Mouse (Mus musculus) central nervous system, embryonic 11.5 days (tissue): Measurements from ENCODE around the gene Bag1. TPM values are rescaled to one million over a fixed set of nuclear protein-coding genes. Genes with fewer than 3 reads are reported as not detected.

Source experiments
- polyA plus RNA-seq: library from polyadenylated mRNA; depleted of rRNA; stranded (reverse); fragments of >200 nt; gene quantifications from 2 replicates; pipeline ENCODE4 v1.2.3, GENCODE M21; 2012; rRNA removed

The Bag1 gene
- polyA plus RNA-seq: 129 and 142 TPM in 2 replicates

GRCm38 (mm10) chr4:40948160-40948708 lies at the start of gene Bag1, which contains the start of gene Chmp5:
Gene Bag1, minus strand, starts transcription at chr4:40948294.
Gene Chmp5, plus strand, starts transcription at chr4:40948407.

GRCm38 (mm10) chr4:40970842-40971701 lies 23.0 kb upstream of the Bag1 start, which contains the start of gene Nfx1:
Gene Nfx1, plus strand, starts transcription at chr4:40970906.

GRCm38 (mm10) chr4:40919785-40920184 lies 28.3 kb downstream of the Bag1 start, which contains the start of gene Spink4:
Gene Spink4, plus strand, starts transcription at chr4:40920052.

Other genes starting within 250 kb of the Bag1 start
- gene Aptx, start 245.1 kb downstream of the Bag1 start, polyA plus RNA-seq: 31.0 and 33.5 TPM in 2 replicates
- 203 and 223 TPM in 2 replicates for gene Dnaja1, start 226.1 kb downstream of the Bag1 start, polyA plus RNA-seq
- gene Smu1, start 190.4 kb downstream of the Bag1 start, polyA plus RNA-seq: 107 and 133 TPM in 2 replicates
- 10.7 and 19.1 TPM in 2 replicates for gene B4galt1, start 94.3 kb downstream of the Bag1 start, polyA plus RNA-seq
- 0.47 and 0.97 TPM in 2 replicates for gene Spink4, start 28.2 kb downstream of the Bag1 start, polyA plus RNA-seq
- gene Chmp5, start 113 bp upstream of the Bag1 start, polyA plus RNA-seq: 113 and 122 TPM in 2 replicates
- 85.7 and 88.3 TPM in 2 replicates for gene Nfx1, start 22.6 kb upstream of the Bag1 start, polyA plus RNA-seq
- gene Aqp7, start 99.8 kb upstream of the Bag1 start, polyA plus RNA-seq: 0.06 and 0.24 TPM in 2 replicates
- gene Aqp3, start 149.9 kb upstream of the Bag1 start, polyA plus RNA-seq: 2.5 and 3.7 TPM in 2 replicates
- gene Nol6, start 176.2 kb upstream of the Bag1 start, polyA plus RNA-seq: 22.4 and 29.0 TPM in 2 replicates
- 269 and 337 TPM in 2 replicates for gene Ube2r2, start 187.4 kb upstream of the Bag1 start, polyA plus RNA-seq